Mouse (Mus musculus) T-cell, adult 2 months (primary cell): Measurements from ENCODE around the gene Sh2d4b.

Source experiments
- DNase-seq: peaks from one replicate; pipeline ENCODE4 v3.0.0; 2022; ENCODE audit warnings: low spot score

Gene Sh2d4b

DNA sequence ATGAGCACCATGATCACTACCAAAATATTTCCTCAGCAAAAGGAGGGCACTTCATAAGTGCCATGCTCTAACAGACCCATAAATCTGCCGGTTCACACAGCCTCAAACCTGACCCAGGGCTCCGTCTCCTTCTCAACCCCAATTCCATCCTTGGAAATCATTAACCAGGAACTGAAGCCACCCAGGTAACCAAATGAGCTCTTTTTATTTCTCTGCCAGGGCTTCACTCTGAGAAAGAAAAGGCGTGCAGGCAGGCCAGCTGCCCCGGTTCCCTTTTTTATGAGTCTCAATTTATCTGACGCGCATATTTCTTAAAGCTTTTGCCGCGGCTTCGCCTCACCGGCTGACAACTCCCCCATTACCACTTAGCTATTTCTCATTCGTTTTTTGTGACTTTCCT lies 63.0 kb downstream of the Sh2d4b start:
- DNase-seq: no peak

DNA sequence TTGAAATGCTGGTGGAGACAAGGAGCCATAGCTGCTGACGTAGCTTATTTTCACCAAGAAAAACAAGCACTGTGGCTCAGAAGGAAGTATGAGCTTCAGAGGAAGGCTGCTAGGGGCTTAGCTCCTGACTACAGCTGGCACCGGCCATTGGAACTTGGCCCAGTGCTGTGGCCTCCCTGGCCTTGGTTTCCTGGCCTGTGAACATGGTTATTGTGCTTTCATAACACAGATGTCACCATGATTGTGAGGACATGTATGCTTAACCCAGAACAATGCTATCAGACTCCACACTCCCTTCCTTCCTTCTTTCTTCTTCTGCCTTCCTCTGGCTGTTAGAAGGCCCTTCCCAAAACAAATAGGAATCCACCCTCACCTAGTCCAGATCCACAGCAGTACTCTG lies 75.0 kb downstream of the Sh2d4b start:
- no peak for DNase-seq

DNA sequence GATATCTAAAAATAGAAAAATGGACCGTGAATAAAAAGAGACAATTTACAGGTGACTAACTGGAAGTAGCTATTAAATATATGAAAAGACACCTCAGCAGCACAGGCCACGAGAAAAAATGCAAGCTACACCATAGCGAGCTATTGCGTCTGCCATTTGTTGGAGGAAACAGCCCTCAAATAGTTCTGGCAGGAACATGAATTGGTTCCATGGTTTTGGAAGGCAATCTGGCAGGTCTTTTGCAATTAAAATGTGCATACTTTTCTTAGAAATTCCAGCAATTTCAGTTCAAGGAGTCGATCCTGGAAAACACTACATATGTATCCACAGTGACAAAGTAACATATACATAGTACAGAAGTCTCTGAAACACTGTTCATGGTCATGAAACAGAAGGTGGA lies 76.4 kb downstream of the Sh2d4b start:
- DNase-seq: no peak

DNA sequence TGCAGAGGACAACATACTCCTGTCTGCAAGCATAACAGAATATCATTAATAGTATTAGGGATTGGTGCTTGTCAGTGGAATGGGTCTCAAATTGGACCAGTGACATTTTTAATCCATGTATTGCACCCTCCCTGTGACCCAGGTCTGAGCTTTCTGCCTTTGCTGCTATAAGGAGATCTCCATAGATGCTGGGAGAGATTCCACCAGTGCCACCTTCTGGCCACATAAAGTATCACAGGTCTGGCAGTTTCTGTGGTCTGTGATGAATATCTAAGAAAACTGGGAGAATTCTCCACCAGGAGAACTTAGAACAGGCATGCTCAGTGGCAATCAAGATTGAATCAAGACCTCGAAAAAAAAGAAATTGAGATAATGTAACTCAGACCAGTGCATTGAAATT lies 101.5 kb downstream of the Sh2d4b start:
- DNase-seq: no peak

DNA sequence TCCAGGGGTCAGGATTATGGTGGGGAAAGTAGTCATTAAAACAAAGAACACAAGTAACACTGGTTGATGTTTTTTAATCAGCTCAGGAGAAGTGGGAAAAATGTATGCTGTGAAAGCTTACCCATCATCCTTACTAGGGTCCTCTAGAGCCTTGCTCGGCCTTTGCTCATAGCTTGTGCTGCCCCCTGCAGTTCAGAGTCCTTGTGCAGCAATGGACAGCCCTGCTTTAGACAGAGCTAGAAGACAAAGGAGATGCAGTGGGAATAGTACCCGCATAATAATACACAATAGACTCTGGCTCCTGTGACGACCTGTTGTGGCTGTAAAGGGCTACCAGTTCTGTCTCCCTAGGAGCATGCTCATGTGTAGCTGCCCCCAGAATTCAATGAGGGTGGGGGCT lies 104.0 kb downstream of the Sh2d4b start:
- DNase-seq: no peak

DNA sequence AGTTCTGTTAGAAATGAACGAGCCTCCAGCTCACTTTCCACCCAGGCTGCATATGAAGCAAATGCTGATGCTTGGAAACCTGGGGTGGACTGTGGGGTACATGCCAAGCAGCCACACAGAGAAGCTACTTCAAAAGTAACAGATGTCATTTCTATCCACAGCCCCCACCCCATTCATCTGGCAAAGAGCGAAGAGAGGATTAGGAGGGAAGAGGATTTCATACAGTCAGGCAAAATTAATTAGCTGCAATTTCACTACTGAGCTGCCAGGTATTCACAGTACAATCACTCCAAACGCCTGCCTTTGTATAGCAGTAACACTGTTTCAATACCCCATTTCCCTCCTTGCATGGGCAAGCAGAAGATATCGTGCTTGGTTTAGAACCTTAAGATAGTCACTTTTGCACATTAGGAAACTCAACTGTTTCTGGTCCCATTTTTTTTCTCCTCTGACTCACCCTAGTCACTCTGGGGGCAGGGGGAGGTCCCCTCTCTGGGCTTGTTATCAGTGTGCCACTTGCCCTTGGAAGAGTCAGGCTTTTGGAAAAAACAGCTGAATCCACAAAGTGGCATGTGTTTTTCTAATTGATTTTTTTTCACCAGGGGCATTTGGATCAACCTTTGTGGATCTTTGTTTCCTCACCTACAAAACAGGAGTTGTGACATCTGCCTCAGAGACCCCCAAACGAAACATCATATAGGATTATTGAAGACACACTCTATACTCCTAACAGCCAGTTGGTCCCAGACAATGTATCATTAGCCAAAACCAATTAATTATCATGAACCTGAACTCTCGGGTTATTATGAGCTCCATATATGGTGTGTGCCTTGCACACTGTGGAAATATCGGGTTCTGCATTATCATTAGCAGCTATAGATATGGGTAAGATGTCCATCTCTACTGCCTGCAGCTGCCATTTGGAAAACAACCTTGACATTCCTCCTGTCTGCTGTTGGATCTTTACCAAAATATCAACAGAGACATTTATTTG lies 123.7 kb downstream of the Sh2d4b start:
- DNase-seq: no peak
